10 mouse cellular contexts compared by ENCODE assay signal in genomic region chr4:111485189-111485588, GRCm38 (mm10).
DNase-seq lines count a peak whose midpoint lies in the region; ATAC-seq lines count a peak whose summit lies in the region.
"Had no signal": no experiment of that assay in that cellular context is flagged by ENCODE, and none has a peak within 500 bp of the region (broad histone marks: within the 10 kb centered on the region; RNA-seq: fewer than 3 reads in every experiment).

No protein-coding gene starts in this region.

- 63% methylated on average over 5 of the region's 5 CpGs for WGBS in hindbrain, embryonic 14.5 days
- 73% methylated on average over 5 of the region's 5 CpGs for WGBS in hindbrain, embryonic 10.5 days
- 56% methylated on average over 5 of the region's 5 CpGs for WGBS in embryonic facial prominence, embryonic 11.5 days

- H3K9ac ChIP-seq in hindbrain, embryonic 14.5 days = no peak overlapping the region
- H3K9ac ChIP-seq in embryonic facial prominence, embryonic 11.5 days (replicated peaks; ENCODE audit: low read length) = no peak overlapping the region

- H3K4me1 ChIP-seq in hindbrain, embryonic 14.5 days (replicated peaks; ENCODE audit: control insufficient read depth, insufficient read depth, low read length) = no peaks in the 10 kb centered on the region
- H3K4me1 ChIP-seq in hindbrain, embryonic 10.5 days (replicated peaks) = no peaks in the 10 kb centered on the region; the same call in 1 of the 2 replicates
- no peaks in the 10 kb centered on the region for H3K4me1 ChIP-seq in embryonic facial prominence, embryonic 11.5 days (ENCODE audit: control insufficient read depth, insufficient read depth, low read length)

- H3K27me3 ChIP-seq in hindbrain, embryonic 14.5 days (ENCODE audit: control insufficient read depth, insufficient read depth, low read length) = no peaks in the 10 kb centered on the region
- H3K27me3 ChIP-seq in hindbrain, embryonic 10.5 days (ENCODE audit: insufficient read depth, poor library complexity, severe bottlenecking) = no peaks in the 10 kb centered on the region
- H3K27me3 ChIP-seq in embryonic facial prominence, embryonic 11.5 days (ENCODE audit: control insufficient read depth, insufficient read depth, low read length) = no peaks in the 10 kb centered on the region

- no peak overlapping the region for H3K27ac ChIP-seq in hindbrain, embryonic 14.5 days
- H3K27ac ChIP-seq in hindbrain, embryonic 10.5 days = no peak overlapping the region
- H3K27ac ChIP-seq in embryonic facial prominence, embryonic 11.5 days (replicated peaks; ENCODE audit: low read depth, low read length) = no peak overlapping the region

- no peaks in the 10 kb centered on the region for H3K9me3 ChIP-seq in hindbrain, embryonic 14.5 days (ENCODE audit: control insufficient read depth, low read length)
- H3K9me3 ChIP-seq in hindbrain, embryonic 10.5 days = no peaks in the 10 kb centered on the region
- H3K9me3 ChIP-seq in embryonic facial prominence, embryonic 11.5 days (replicated peaks; ENCODE audit: control insufficient read depth, low read length) = no peaks in the 10 kb centered on the region

- H3K4me2 ChIP-seq in hindbrain, embryonic 14.5 days (replicated peaks) = no peak overlapping the region
- H3K4me2 ChIP-seq in embryonic facial prominence, embryonic 11.5 days (ENCODE audit: low read depth, low read length) = no peak overlapping the region

- peak; percentile 41; the same call in 1 of the 2 replicates for ATAC-seq in hindbrain, embryonic 14.5 days (ENCODE audit: low FRiP score)
- ATAC-seq in embryonic facial prominence, embryonic 11.5 days (replicated peaks; ENCODE audit: insufficient number of reproducible peaks, low FRiP score, low TSS enrichment, low read depth) = no peak

- no peak for DNase-seq in hindbrain, embryonic 14.5 days (ENCODE audit: low spot score)
- no peak for DNase-seq in hindbrain, embryonic 10.5 days (ENCODE audit: low spot score)
- DNase-seq in 3134 (ENCODE audit: extremely low read depth, insufficient read length, low spot score) = peak; percentile 68
- DNase-seq in embryonic facial prominence, embryonic 11.5 days (ENCODE audit: low spot score) = peak; percentile 53
- DNase-seq in heart, postnatal 10 days = peak; percentile 65 to 67
- no peak for DNase-seq in urinary bladder, postnatal 10 days (ENCODE audit: low spot score)
- no peak for DNase-seq in retina, postnatal 1 day
- no peak for DNase-seq in kidney, adult 8-10 months
- DNase-seq: right cerebral cortex, adult 18-20 months; thymus, postnatal 36 days had no signal

- H3K36me3 ChIP-seq in hindbrain, embryonic 14.5 days (replicated peaks; ENCODE audit: control insufficient read depth, insufficient read depth) = no peaks in the 10 kb centered on the region
- H3K36me3 ChIP-seq in hindbrain, embryonic 10.5 days = no peaks in the 10 kb centered on the region
- no peaks in the 10 kb centered on the region for H3K36me3 ChIP-seq in embryonic facial prominence, embryonic 11.5 days (replicated peaks; ENCODE audit: control insufficient read depth, insufficient read depth, low read depth, low read length)

- H3K4me3 ChIP-seq in hindbrain, embryonic 14.5 days (replicated peaks; ENCODE audit: low read length) = no peak overlapping the region
- no peak overlapping the region for H3K4me3 ChIP-seq in hindbrain, embryonic 10.5 days
- no peak overlapping the region for H3K4me3 ChIP-seq in embryonic facial prominence, embryonic 11.5 days (ENCODE audit: low read depth, low read length)

- intact Hi-C loops in heart, postnatal 10 days (cut with DNase I) = no loop called here

Comparison
In these comparisons a context has a peak if more than half of its experiments do, and no peak if none do; other contexts are left out.
1. DNase-seq: peak in 3134 (single experiment), embryonic facial prominence, embryonic 11.5 days (single experiment) and heart, postnatal 10 days (2 of 2); none in hindbrain, embryonic 14.5 days (single experiment), hindbrain, embryonic 10.5 days (single experiment), urinary bladder, postnatal 10 days (single experiment), retina, postnatal 1 day (single experiment) and kidney, adult 8-10 months (0 of 2).